Mouse (Mus musculus): ENCODE measurements at regions not wholly inside any gene's neighbourhood (a gene's known extent, or its start where the extent isn't known, plus 50 kb on each side); places are given as distances from the start of the nearest gene placed in this dataset.

GRCm38 (mm10) chr3:71096071-71096470 lies 1088.7 kb downstream of the Otol1 start:
- DNase-seq (ENCODE audit: low read depth, low spot score): no peak

- DNase-seq (ENCODE audit: low read depth, low spot score): no peak
Measured at GRCm38 (mm10) chr3:71103550-71103949, 1096.1 kb downstream of the Otol1 start.

GRCm38 (mm10) chr3:71145262-71145661 lies 1137.8 kb downstream of the Otol1 start:
- peak; percentile 12 for DNase-seq (ENCODE audit: low read depth, low spot score)

Data from mesoderm, embryonic 11.5 days (tissue).